17 mouse cellular contexts compared by ENCODE assay signal in the genomic region with DNA sequence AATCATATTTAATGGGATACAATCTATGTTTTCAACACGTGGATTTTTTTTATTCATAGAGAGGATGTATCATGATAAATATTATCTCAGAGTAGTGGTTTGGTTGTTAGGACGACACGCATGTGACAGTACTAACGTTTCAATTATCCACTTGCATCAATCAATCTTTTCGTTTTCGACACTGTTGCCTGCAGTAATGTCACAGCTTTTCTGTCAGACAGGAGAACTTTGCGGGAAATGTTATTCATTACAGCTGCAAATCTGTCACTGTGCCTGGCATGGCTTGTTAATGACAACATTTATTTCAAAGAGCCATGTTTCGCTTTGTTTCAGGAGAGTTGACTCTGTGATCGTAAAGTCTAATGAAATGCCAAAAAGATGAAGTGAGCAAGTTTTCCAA.
DNase-seq lines count a peak whose midpoint lies in the region; ATAC-seq and TF ChIP-seq lines count a peak whose summit lies in the region.
"Had no signal": no experiment of that assay in that cellular context is flagged by ENCODE, and none has a peak within 500 bp of the region (broad histone marks: within the 10 kb centered on the region; RNA-seq: fewer than 3 reads in every experiment).

No protein-coding gene starts in this region.

- ATAC-seq in forebrain, postnatal 0 days = peak; percentile 69
- peak; percentile 71 for ATAC-seq in midbrain, embryonic 16.5 days

- 38% methylated on average over 9 of the region's 9 CpGs for WGBS in forebrain, postnatal 0 days
- 90% methylated on average over 9 of the region's 9 CpGs for WGBS in forebrain, embryonic 10.5 days
- WGBS in midbrain, embryonic 16.5 days = 62% methylated on average over 9 of the region's 9 CpGs
- WGBS in midbrain, embryonic 10.5 days = 88% methylated on average over 9 of the region's 9 CpGs

- H3K4me1 ChIP-seq in forebrain, postnatal 0 days (ENCODE audit: insufficient read depth) = no peaks in the 10 kb centered on the region
- no peaks in the 10 kb centered on the region for H3K4me1 ChIP-seq in forebrain, embryonic 10.5 days
- no peaks in the 10 kb centered on the region for H3K4me1 ChIP-seq in midbrain, embryonic 16.5 days (ENCODE audit: control insufficient read depth, insufficient read depth, low read length)
- H3K4me1 ChIP-seq in midbrain, embryonic 10.5 days = no peaks in the 10 kb centered on the region
- H3K4me1 ChIP-seq: heart, embryonic 12.5 days; limb, embryonic 15.5 days; liver, embryonic 15.5 days; neural tube, embryonic 12.5 days had no signal

- no peak for TF ChIP-seq CTCF in forebrain, postnatal 0 days (IDR thresholded peaks at IDR 0.05; ENCODE audit: low read depth)

- H3K27ac ChIP-seq in forebrain, postnatal 0 days (ENCODE audit: low read depth, low read length) = no peak overlapping the region
- no peak overlapping the region for H3K27ac ChIP-seq in forebrain, embryonic 10.5 days
- H3K27ac ChIP-seq in midbrain, embryonic 16.5 days (ENCODE audit: low read length) = no peak overlapping the region
- H3K27ac ChIP-seq in midbrain, embryonic 10.5 days (replicated peaks) = no peak overlapping the region
- H3K27ac ChIP-seq: hindbrain, embryonic 14.5 days; limb, embryonic 15.5 days; liver, embryonic 15.5 days; neural tube, embryonic 12.5 days had no signal

- DNase-seq in forebrain, postnatal 0 days = peak; percentile 33
- no peak for DNase-seq in forebrain, embryonic 10.5 days (ENCODE audit: extremely low spot score, low spot score)
- DNase-seq in midbrain, embryonic 10.5 days (ENCODE audit: low spot score) = no peak
- peak; percentile 49 for DNase-seq in hindlimb bud, embryonic 11.5 days (ENCODE audit: extremely low spot score, low read depth, low spot score)
- peak; percentile 16 for DNase-seq in mesoderm, embryonic 11.5 days (ENCODE audit: low read depth, low spot score)
- DNase-seq in spleen, adult 18-20 months = no peak
- no peak for DNase-seq in heart, adult 8-10 months (ENCODE audit: low spot score)
- DNase-seq: adrenal gland, postnatal 36 days; cerebellum, adult 9-10 months; kidney, adult 2 months; kidney, postnatal 14 days had no signal

- H3K4me3 ChIP-seq in forebrain, postnatal 0 days (ENCODE audit: low read depth, low read length) = no peak overlapping the region
- H3K4me3 ChIP-seq in forebrain, embryonic 10.5 days = no peak overlapping the region
- H3K4me3 ChIP-seq in midbrain, embryonic 16.5 days (ENCODE audit: low read depth, low read length) = no peak overlapping the region
- H3K4me3 ChIP-seq in midbrain, embryonic 10.5 days = no peak overlapping the region
- H3K4me3 ChIP-seq: heart, embryonic 12.5 days; limb, embryonic 15.5 days; liver, embryonic 15.5 days; neural tube, embryonic 12.5 days had no signal

- H3K9ac ChIP-seq in forebrain, postnatal 0 days = no peak overlapping the region
- H3K9ac ChIP-seq in midbrain, embryonic 16.5 days (ENCODE audit: low read depth, low read length) = no peak overlapping the region
- H3K9ac ChIP-seq: heart, embryonic 12.5 days; hindbrain, embryonic 14.5 days; limb, embryonic 15.5 days; liver, embryonic 15.5 days; neural tube, embryonic 12.5 days had no signal

- H3K27me3 ChIP-seq in forebrain, postnatal 0 days (ENCODE audit: insufficient read depth, low read length) = no peaks in the 10 kb centered on the region
- H3K27me3 ChIP-seq in forebrain, embryonic 10.5 days (ENCODE audit: poor library complexity, severe bottlenecking) = no peaks in the 10 kb centered on the region
- no peaks in the 10 kb centered on the region for H3K27me3 ChIP-seq in midbrain, embryonic 16.5 days (ENCODE audit: control insufficient read depth, insufficient read depth, low read depth, low read length)
- H3K27me3 ChIP-seq in midbrain, embryonic 10.5 days (ENCODE audit: low read depth, poor library complexity, severe bottlenecking) = no peaks in the 10 kb centered on the region
- H3K27me3 ChIP-seq: heart, embryonic 12.5 days; limb, embryonic 15.5 days; liver, embryonic 15.5 days; neural tube, embryonic 12.5 days had no signal

- H3K36me3 ChIP-seq in forebrain, postnatal 0 days (ENCODE audit: insufficient read depth) = no peaks in the 10 kb centered on the region
- H3K36me3 ChIP-seq in forebrain, embryonic 10.5 days (replicated peaks) = no peaks in the 10 kb centered on the region
- no peaks in the 10 kb centered on the region for H3K36me3 ChIP-seq in midbrain, embryonic 16.5 days (ENCODE audit: control insufficient read depth, insufficient read depth, low read length)
- H3K36me3 ChIP-seq in midbrain, embryonic 10.5 days = no peaks in the 10 kb centered on the region
- H3K36me3 ChIP-seq: heart, embryonic 12.5 days; limb, embryonic 15.5 days; liver, embryonic 15.5 days; neural tube, embryonic 12.5 days had no signal

- H3K9me3 ChIP-seq in forebrain, postnatal 0 days (ENCODE audit: low read length) = no peaks in the 10 kb centered on the region
- H3K9me3 ChIP-seq in forebrain, embryonic 10.5 days = no peaks in the 10 kb centered on the region
- no peaks in the 10 kb centered on the region for H3K9me3 ChIP-seq in midbrain, embryonic 16.5 days (replicated peaks; ENCODE audit: control insufficient read depth, low read length, poor library complexity, severe bottlenecking)
- H3K9me3 ChIP-seq in midbrain, embryonic 10.5 days (replicated peaks) = no peaks in the 10 kb centered on the region
- H3K9me3 ChIP-seq: heart, embryonic 12.5 days; limb, embryonic 15.5 days; liver, embryonic 15.5 days; neural tube, embryonic 12.5 days had no signal

- peak overlapping the region; percentile 32 for H3K4me2 ChIP-seq in forebrain, postnatal 0 days (ENCODE audit: low read depth)
- peak overlapping the region; percentile 23; the same call in 1 of the 2 replicates for H3K4me2 ChIP-seq in midbrain, embryonic 16.5 days (ENCODE audit: low read length)
- H3K4me2 ChIP-seq: heart, embryonic 12.5 days; hindbrain, embryonic 14.5 days; limb, embryonic 15.5 days; liver, embryonic 15.5 days; neural tube, embryonic 12.5 days had no signal

Comparison
In these comparisons a context has a peak if more than half of its experiments do, and no peak if none do; other contexts are left out.
1. DNase-seq: peak in forebrain, postnatal 0 days (single experiment), hindlimb bud, embryonic 11.5 days (single experiment) and mesoderm, embryonic 11.5 days (single experiment); none in forebrain, embryonic 10.5 days (single experiment), midbrain, embryonic 10.5 days (single experiment), spleen, adult 18-20 months (0 of 2) and heart, adult 8-10 months (single experiment).